Mouse (Mus musculus) left cerebral cortex, postnatal 10 days (tissue): ENCODE results near the gene Kmt5b. TPM values are rescaled to one million over a fixed set of nuclear protein-coding genes. Genes with fewer than 3 reads are reported as not detected.
A peak's percentile ranks its signal among the peaks of the same experiment; 100 is the strongest.

Experiments
- DNase-seq, 2 experiments: peaks; one replicate each; pipeline ENCODE4 v3.0.0; 2021 to 2022; ENCODE audit warnings: low spot score in 2 of 2, mixed read lengths in 1 of 2; ENCODE audit errors: extremely low spot score in 1 of 2
- intact Hi-C: fragments of 180-260 bp; cut with DNase I; formaldehyde crosslinking; loops from one replicate; pipeline ENCODE4 v1.15.1; 2025
- total RNA-seq, 2 experiments: library from RNA; stranded (reverse); gene quantifications; 2 replicates each; pipeline ENCODE4 v1.2.3; 2021

The Kmt5b gene
- total RNA-seq, 2 experiments from 2014 or later, result 56.2 to 62.9 TPM

GRCm38 (mm10) chr19:3851979-3852681, 84.9 kb downstream of the Kmt5b start:
- peak; percentile 19 to 79 for DNase-seq
- intact Hi-C loops, result no loop called here

- intact Hi-C loops, result no loop called here
- no peak for DNase-seq
Observed at GRCm38 (mm10) chr19:3853121-3853520, 85.9 kb downstream of the Kmt5b start.

GRCm38 (mm10) chr19:3853891-3854290, 86.7 kb downstream of the Kmt5b start:
- DNase-seq, result peak in 1 of 2 experiments; percentile 30
- intact Hi-C loops, result no loop called here

GRCm38 (mm10) chr19:3855091-3855490, 87.9 kb downstream of the Kmt5b start:
- intact Hi-C loops, result no loop called here
- no peak for DNase-seq

GRCm38 (mm10) chr19:3855601-3856000, 88.4 kb downstream of the Kmt5b start:
- peak; percentile 21 to 51 for DNase-seq
- intact Hi-C loops, result no loop called here

- intact Hi-C loops, result no loop called here
- DNase-seq, result no peak
Observed at GRCm38 (mm10) chr19:3857220-3857619, 90.0 kb downstream of the Kmt5b start.

- intact Hi-C loops, result no loop called here
Observed at GRCm38 (mm10) chr19:3862713-3863112, 95.5 kb downstream of the Kmt5b start.

GRCm38 (mm10) chr19:3864960-3865359, 97.7 kb downstream of the Kmt5b start:
- no peak for DNase-seq
- intact Hi-C loops, result no loop called here

More at GRCm38 (mm10) chr19:3862713-3863112, 95.5 kb downstream of the Kmt5b start:
- no peak for DNase-seq

Other genes starting within 250 kb of the Kmt5b start
- 10 to 100 TPM; 79.8 to 83.9 TPM for gene Ppp6r3, start 191.7 kb upstream of the Kmt5b start, total RNA-seq
- 10 to 100 TPM; 10.1 TPM for gene Lrp5, start 80.9 kb upstream of the Kmt5b start, total RNA-seq
- 10 to 100 TPM; 47.5 TPM for gene 1810055G02Rik, start 59.1 kb upstream of the Kmt5b start, total RNA-seq
- 10 to 100 TPM; 77.3 to 93.0 TPM for gene Chka, start 84.4 kb downstream of the Kmt5b start, total RNA-seq
- 10 to 100 TPM; 14.2 to 22.4 TPM for gene Tcirg1, start 139.7 kb downstream of the Kmt5b start, total RNA-seq
- 100 to 1,000 TPM; 123 to 130 TPM for gene Ndufs8, start 145.4 kb downstream of the Kmt5b start, total RNA-seq
- 1 to 10 TPM; 1.5 to 1.7 TPM for gene Aldh3b1, start 162.4 kb downstream of the Kmt5b start, total RNA-seq
- gene Unc93b1, start 167.8 kb downstream of the Kmt5b start, total RNA-seq, result 10 to 100 TPM; 15.0 to 16.3 TPM
- not detected for gene Aldh3b3, start 191.2 kb downstream of the Kmt5b start, total RNA-seq
- 1 to 10 TPM; 2.3 to 2.4 TPM for gene Aldh3b2, start 204.9 kb downstream of the Kmt5b start, total RNA-seq
- 1 to 10 TPM; 1.7 to 1.8 TPM for gene Acy3, start 219.1 kb downstream of the Kmt5b start, total RNA-seq
- gene Tbx10, start 225.3 kb downstream of the Kmt5b start, total RNA-seq, result not detected
- gene Nudt8, start 233.2 kb downstream of the Kmt5b start, total RNA-seq, result 10 to 100 TPM in 1 of 2 experiments, 1 to 10 TPM in 1; 9.7 to 11.2 TPM
- 1 to 10 TPM in 1 of 2 experiments, under 1 TPM in 1; 0.81 to 1.4 TPM for gene Gm49405, start 233.2 kb downstream of the Kmt5b start, total RNA-seq
- 1 to 10 TPM; 3.3 to 4.1 TPM for gene Doc2g, start 235.9 kb downstream of the Kmt5b start, total RNA-seq
- 100 to 1,000 TPM; 209 to 221 TPM for gene Ndufv1, start 245.4 kb downstream of the Kmt5b start, total RNA-seq